Mouse (Mus musculus) heart, postnatal 10 days (tissue): ENCODE results near the gene Atxn2l. TPM values are rescaled to one million over a fixed set of nuclear protein-coding genes. Genes with fewer than 3 reads are reported as not detected.
"Not testable (repeated sequence)": the region's sequence is repeated elsewhere in the genome, so short reads cannot be mapped to it uniquely, and the experiment has no call there.

Experiments
- DNase-seq, 2 experiments: peaks; one replicate each; pipeline ENCODE4 v3.0.0; 2021
- intact Hi-C: fragments of 180-260 bp; cut with DNase I; formaldehyde crosslinking; loops from one replicate; pipeline ENCODE4 v1.15.1; 2025
- total RNA-seq, 2 experiments: library from RNA; stranded (reverse); gene quantifications; 2 replicates each; pipeline ENCODE4 v1.2.3; 2021

Gene Atxn2l
- total RNA-seq, 2 experiments from 2014 or later = 54.2 to 54.5 TPM

DNA sequence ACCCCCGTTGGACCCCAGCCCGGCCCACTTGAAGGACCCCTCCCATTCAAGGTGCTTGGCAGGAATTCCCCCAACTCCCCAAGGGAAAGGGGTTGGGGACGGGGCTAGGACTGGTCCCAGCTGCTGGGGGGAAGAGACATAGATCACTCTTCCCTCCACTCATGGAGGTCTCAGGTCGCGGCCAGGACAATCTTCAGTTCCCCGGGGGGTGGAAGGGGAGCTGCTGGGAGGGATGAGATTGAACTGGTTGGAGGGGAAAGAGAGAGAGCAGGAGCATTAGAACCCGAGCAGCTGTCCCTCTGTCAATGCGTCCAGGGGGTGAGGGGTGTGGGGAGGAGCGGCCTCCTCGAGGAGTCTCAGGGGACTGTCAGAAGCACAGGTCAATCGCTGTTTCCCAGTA lies 11.3 kb downstream of the Atxn2l start:
- DNase-seq = no peak
- intact Hi-C loops = loop anchor here (1.0 kb wide), 1 partner anchor 8 kb away; no protein-coding TSS in a partner anchor

DNA sequence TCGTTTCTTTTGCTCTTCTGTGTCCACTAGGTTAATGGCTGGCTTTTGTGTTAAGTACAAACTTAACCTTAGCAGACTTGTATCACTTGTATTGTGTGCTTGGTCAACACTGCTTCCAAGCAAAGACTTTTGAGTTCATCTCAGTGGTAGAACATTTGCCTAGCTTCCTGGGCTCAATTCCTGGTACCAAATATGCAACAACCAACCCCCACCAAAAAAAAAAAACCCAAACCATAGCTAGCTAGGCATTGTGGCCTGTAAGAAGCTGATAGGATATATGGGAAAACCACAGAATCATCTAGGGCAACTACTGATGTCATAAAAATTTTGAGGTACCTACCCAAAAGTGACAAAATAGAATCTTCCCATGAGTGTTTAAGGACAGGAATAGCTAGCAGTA lies 12.2 kb downstream of the Atxn2l start:
- intact Hi-C loops = loop anchor here (1.0 kb wide), 1 partner anchor 9 kb away; no protein-coding TSS in a partner anchor
- DNase-seq = no peak

DNA sequence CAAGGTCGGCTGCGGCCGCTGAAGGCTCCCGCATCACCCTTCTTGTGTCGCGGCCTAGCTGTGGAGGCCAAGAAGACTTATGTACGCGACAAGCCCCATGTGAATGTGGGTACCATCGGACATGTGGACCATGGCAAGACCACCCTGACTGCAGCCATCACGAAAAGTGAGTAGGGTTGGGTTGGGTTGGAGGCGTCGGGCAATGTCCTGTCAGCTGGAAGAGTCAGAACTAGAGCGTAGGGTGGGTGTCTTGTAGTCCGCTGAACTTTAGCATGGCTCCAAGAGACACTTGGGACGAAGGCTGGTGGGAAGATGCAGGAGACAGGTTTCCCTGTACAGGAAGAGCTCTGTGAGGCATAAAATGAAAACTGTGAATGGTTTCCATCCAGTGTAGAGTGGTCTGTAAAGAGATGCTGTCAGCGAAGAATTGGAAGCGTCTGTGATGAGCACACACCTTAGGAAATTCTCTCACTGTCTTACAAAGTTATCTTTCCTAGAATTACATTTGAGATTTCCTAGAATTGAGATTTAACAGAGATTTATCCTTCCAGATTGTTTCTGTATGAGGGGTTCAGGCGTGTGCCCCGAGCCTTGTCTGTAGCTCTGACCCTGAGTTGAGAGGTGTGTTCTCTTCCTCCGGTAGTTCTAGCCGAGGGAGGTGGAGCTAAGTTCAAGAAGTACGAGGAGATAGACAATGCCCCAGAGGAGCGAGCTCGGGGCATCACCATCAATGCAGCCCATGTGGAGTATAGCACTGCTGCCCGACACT lies 15.4 kb downstream of the Atxn2l start:
- DNase-seq, intact Hi-C loops: not testable (repeated sequence)

DNA sequence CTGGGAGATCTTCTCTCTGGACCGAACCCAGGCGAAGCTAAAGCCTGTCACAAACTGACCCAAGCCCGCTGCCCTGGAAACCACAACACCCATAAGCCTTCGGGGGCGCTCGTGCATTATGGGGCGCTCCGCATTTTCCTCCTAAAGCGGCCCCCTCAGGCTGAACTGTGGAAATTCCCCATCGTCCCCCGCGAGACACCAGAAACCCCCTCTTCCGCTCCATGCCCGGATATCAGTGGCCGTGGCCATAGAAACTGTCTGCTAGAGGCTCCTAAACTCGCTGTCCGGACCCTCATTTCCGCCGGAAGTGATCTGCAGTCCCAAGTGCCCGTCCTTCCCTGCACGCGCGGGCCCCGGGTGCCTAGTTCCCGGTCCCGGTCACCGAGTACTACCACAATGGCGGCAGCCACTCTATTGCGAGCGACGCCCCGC lies 16.2 kb downstream of the Atxn2l start, which contains the start of gene Tufm:
Tufm (plus strand) TSS at position 310 of the 432 bp plus-strand sequence.
- intact Hi-C loops = no loop called here

DNA sequence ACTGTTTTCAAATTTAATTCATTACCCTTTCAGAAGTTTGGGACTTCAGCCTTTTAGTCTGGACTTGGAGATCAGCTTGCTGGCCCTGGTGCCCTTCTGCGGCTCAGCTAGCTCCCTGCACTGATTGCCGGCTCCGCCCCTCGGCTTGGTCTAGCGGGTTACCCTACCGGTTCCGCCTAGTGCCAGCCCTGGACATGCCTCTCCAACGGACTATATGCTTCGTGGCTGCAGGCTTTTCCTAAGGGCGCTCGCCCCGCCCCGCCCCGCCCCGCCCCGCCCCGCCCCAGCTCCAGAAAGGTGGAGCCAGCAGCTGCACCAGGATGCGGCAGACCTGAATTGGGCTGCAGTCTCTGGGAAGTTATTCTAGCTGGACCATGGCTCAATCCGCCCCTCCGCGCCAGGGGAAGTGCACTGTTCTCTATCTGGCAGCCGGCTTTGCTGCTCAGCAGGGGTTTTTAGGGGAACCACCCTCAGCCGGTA lies 20.8 kb downstream of the Atxn2l start:
- intact Hi-C loops = loop anchor here (5.0 kb wide), 1 partner anchor 215 kb away; the partner anchor contains the start of genes Bola2 and Slx1b
- DNase-seq = peak; percentile 87 to 89

More for the DNA sequence above, 16.2 kb downstream of the Atxn2l start, which contains the start of gene Tufm:
- DNase-seq = peak; percentile 97 to 98

DNA sequence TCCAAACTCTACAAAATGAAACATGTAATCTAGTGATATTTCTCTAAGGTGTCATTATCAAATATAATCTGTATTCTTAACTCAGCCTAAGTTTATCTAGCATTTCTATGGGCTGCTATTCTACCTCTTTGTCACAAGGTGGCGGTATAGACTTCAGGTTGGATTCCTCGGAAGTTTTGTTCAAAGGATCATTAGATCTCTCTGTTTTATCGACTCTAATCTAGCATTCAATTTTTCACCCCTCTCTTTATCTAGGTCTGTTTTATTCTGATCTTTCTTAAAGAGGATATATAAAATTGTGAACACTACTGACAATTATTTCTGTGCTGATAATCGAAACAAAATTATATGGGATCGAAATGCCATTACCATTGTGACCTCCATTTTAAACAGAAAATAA lies 21.5 kb downstream of the Atxn2l start:
- intact Hi-C loops = loop anchor here (1.0 to 5.0 kb wide), 2 partner anchors 47 to 216 kb away; partner anchors contain the start of genes Bola2 and Slx1b
- no peak for DNase-seq

DNA sequence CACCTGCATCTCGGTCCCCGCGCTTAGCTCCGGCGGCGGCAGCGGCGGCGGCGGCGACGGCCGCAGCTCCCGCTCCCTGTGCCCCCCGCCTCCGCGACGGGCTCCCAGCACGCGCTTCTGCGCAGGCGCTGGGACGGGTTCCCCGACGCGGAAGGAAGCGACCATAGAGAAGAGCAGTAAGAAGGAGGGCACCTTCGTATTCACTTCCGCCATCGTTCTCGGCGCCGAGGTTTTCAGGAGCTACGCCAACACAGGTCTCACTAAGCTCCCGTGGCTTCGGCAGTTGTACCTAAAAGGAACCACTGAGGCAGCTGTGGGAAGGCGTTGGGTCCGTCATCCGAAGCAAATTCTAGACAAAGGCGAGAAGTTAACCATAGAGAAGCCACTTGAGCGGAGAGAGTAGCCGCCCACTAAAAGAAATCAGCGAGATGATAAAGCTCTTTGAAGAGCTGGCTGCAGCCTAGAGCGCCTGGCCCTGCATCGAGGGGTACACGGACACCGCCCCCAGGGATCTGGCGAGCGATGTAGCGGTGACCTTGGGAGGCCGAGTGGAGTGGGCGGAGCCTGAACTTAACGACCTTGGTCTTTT lies 28.1 kb downstream of the Atxn2l start, which contains the start of gene Sh2b1:
Sh2b1 (minus strand) TSS at position 432 of the 589 bp plus-strand sequence.
- intact Hi-C loops = loop anchor here (2.0 to 5.0 kb wide), 2 partner anchors 76 to 162 kb away; no protein-coding TSS in a partner anchor
- peak; percentile 92 to 93 for DNase-seq

DNA sequence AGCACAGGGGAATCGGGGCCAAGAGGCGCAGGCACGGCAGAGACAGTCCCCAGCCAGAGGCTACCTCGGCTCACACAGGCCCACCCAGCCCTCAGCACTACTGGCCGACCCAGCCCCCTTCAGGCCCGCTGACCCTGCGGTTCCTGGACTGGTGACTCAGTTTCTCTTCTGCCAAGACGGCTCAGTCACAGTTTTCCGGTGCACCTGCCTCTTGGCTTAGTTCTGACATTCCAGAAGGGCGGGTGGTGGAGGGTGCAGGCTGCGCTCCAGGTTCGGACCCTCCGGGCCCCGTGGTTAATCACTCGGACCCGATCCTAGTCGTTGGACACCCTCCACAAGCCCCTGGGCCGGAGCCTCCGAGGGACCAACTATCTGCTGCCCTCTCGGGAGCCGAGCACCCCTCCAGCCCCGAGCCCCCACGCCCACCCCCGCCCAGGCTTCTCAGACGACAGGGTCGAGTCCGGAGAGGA lies 28.7 kb downstream of the Atxn2l start:
- intact Hi-C loops = loop anchor here (2.0 kb wide), 1 partner anchor 76 kb away; no protein-coding TSS in a partner anchor
- peak; percentile 38 to 54 for DNase-seq

DNA sequence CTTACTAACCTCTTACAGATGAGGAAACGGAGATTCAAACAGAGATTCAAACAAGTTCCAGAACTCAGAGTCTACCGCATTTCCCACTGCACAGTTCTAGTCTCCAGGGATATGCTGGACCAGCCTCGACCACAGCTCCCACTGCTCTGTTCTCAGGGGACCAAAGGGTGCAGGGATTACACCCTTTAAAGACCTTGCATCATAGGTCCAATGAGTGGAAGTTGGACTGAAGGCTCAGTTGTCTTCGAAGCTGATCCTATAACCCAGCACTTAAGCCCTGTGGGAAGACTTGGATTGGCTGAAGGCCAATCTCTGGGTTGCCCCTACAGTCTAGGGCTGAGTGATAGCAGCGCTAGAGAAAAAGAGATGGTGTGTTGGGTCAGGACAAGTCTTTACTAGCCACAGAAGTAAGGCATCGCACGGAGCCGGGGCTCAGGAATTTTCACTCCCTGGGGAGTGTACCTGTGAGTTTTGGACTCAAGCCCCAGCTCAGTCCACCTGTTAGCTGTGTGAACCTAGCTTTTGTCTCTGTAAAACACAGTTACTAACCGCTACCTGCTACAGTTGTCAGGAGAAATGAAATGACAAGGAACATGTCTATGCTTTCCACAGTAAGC lies 29.7 kb downstream of the Atxn2l start:
- DNase-seq = no peak
- intact Hi-C loops = loop anchor here (2.0 kb wide), 1 partner anchor 75 kb away; no protein-coding TSS in a partner anchor

DNA sequence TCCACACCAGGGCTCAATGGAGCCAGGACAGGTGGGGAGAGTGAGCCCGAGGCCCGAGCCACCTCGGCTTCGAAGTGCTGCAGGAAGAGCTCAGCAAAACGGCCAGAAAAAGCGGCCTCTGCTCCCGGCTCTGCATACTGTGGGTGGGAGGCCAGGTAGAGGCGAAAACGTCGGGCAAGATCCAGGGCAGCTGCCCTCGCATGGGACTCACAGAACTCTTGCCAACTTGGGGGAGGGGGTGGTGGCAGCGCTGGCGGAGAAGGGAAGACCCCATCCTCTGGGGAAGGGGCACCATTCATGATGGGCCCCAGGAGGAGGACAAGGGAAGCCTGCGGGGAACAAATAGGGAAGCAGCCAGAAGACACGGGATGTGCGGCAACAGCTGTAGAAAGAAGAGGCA lies 30.5 kb downstream of the Atxn2l start:
- no peak for DNase-seq
- intact Hi-C loops = no loop called here

DNA sequence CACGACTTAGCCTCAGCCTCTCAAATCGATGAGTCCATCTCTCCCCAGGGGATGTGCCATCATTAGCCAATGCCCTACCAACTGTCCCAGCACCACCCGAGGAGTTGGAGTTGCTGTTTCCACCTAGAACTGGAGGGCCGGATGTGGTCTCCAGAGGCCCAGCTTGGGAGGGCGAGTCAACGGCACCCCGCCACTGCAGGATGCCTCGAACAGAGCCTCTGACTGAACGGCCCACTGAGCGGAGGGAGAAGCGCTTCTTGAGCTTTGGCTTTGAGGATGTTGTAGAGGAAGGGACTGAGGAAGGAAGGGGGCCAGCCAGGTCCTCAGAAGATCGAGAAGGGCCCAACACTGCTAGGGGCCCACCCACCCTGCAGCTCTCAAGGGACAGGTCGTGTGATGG lies 30.9 kb downstream of the Atxn2l start:
- intact Hi-C loops = no loop called here
- no peak for DNase-seq

DNA sequence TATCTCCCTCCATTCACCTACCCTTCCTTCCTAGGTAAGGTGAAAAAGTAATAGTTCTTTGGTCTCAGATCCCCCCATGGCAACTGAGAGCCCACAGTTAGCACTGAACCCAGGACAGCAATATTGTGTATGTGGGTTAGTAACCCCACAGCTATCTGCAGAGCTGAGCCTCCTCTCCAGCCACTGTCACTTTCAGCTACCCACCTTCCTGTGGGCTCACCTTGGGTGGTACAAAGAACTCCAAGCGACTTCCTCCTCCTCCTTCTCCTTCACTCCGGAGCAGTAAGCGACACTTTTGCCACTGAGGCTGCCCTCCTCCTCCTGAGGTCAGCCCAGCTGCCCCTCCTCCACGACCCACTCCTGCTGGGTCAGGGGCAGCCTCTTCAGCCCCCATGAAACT lies 31.4 kb downstream of the Atxn2l start:
- intact Hi-C loops = no loop called here

DNA sequence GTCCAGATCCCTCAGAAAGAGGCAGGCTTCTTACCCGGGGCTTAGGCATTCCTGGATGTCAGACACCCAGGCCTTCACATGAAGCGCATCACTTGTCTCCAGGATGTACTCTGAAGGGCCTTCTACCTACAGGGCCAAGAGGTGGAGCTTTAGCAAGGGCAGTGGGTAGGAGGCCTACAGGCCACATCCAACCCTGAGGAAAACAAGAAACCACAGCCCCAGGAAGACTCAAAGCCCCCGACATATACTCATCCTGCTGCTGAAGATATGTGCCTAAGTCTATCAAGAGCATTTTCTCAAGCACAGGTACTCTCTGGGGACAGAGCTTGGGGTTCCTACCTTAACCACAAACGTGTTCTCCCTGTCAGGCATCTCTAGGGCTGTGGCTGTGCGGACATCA lies 31.9 kb downstream of the Atxn2l start:
- intact Hi-C loops = no loop called here

More for the DNA sequence above, 31.4 kb downstream of the Atxn2l start:
- no peak for DNase-seq

DNA sequence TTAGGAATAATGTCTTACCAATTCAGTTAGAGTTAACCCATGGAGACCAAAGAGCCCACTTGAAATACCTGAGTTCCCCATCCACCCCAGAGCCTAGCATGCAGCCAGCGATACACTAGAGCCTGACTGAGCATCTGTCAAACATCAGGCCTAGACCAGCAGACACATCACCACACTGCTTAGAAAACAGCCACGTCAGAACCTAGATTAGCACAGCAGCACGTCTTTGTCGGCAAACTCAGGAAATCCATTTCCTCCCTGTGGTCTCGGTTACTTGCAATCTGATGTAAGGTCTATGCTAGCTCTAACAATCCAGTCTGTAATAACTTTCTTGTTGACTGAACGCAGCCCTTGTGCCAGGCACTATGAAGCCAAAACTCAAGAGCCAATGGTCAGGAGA lies 33.2 kb downstream of the Atxn2l start:
- intact Hi-C loops = no loop called here
- DNase-seq = no peak

More for the DNA sequence above, 31.9 kb downstream of the Atxn2l start:
- DNase-seq = no peak

DNA sequence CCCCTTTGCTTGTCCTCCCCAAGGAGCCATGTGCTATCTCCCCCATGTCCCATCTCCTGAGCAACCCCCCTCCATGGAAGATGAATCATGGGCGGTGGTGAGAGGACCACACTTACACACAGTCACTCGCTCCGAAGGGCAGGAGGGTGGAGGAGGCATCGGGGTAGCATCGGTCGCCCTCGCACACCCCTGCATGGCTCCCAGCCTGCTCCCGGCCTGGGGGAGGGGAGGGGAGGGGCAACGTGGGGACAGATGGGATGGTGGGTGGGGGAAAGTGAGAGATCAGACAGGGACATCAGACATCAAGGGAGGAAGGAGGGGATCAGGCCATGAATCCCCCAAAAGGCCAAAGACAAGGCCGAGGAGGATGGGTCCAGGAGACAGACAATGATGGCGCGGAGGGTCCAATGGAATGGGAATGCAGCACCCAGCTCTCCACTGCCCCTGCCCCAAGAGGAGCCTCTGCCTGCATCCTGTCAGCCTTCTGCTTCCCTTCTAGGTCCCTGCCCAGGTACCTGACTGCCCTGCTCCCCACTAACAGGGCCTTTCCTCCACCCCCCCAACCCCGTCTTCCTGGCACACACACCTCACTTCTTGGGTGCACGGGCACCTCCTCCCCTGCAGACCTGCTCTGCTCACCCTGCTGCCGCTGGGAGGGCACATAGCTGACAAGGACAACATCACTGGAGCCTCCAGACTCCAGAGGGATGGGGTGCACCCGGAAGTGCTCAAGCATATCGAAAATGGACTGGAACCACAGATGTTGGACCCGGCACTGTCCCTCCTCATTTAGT lies 35.2 kb downstream of the Atxn2l start:
- DNase-seq = no peak
- intact Hi-C loops = no loop called here

DNA sequence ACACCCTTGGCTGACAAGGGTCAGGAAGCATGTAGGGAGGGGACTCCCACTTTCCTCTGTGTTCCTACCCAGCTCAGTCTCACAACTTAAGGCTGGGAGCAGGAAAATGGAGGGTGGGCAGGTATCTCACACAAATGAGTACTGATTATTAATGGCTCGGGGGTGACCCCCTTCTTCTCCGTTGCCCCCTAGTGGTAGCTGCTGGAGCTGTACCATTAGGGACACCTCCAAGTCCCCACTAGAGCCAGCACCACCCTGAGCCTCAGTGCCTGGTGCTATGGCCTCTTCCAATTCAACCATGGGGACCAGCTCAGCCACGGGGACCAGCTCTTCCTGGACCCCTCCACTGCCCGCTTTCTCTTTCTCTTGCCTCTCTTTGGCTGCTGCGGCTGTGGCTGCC lies 36.0 kb downstream of the Atxn2l start:
- intact Hi-C loops = no loop called here
- peak in 1 of 2 experiments; percentile 65 for DNase-seq

DNA sequence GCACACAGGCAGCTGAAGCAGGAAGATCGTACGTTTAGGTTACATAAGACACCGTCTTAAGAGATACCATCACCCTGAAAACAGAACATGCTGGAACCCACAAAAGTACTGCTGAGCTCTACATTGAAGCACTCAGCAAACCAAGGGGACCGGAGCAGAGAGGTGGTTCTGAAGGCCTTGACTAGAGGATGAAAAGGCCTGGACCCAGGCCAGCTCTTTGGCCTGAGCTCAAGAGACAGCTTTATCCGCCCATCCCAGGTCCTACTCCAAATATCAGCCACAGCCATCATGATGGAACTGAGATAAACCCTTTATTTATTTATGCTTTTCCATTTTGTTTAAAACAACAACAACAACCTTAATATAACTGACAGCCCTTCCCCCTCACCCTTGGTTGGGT lies 36.5 kb downstream of the Atxn2l start:
- DNase-seq = no peak
- intact Hi-C loops = no loop called here

DNA sequence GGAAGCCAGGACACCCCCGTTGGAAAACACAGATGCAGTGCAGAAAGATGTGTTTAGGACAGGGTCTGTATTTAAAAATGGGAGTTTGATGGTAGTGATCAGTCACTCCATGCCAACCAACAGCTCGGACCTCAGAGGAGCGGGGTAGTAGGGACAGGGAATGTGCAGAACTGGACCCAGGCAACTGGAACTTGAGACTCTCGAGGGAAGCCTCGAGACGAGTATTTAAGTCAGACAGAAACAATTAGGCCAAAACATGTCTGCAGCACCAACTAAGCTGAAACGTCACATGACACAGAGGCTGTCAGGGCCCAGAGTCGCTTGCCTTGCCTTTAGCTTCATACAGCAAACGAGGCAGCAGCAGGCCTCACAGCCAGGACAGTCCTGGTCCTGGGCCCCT lies 37.1 kb downstream of the Atxn2l start:
- intact Hi-C loops = no loop called here
- no peak for DNase-seq

DNA sequence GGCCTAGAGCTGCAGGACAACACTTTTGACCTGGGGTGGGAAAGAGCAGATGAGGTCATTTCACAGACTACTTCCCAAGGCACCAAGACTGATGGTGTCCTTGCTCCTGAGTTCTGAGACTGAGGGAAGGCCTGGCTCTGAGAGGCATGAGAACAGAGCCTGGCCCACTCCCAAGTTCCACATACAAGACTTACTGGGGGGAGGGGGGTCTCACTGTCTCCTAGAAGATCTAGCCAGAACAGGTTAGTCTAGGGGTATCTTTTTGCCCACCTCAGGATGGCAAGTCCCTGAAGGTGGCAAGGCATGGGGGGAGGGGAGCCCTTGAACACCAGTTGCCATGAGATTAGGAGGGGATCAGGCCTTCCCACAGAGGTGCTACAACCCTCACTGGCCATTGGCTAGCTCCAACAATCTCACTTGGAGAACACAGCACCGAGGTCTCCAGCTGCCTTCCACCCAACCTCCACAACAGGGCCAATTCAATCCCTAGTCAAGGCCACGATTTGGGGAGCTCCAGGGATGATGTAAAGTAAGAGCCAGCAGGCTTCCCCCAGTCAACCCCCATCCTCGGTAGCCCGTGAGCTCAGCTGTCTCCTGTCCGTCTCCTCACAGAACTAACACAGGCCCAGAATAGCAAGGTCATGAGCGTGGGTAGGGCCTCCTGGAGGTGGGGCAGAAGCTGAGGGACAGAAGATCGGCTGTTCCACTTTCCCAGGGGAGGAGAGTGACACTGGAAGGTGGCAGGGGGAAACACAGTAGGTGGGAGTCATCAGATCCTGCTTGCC lies 37.8 kb downstream of the Atxn2l start:
- peak; percentile 61 to 70 for DNase-seq
- intact Hi-C loops = no loop called here
